Mouse (Mus musculus) embryonic fibroblast, embryonic 13.5 days (primary cell): Measurements from ENCODE around the gene Wnt3a.

ENCODE experiments used
- CTCF ChIP-seq: IDR thresholded peaks from 2 replicates; pipeline ENCODE4 v1.5.1; 2011; ENCODE audit warnings: mild to moderate bottlenecking, control low read depth, low read length, moderate library complexity, borderline replicate concordance; ENCODE audit not compliant: insufficient read depth
- POLR2A ChIP-seq: IDR thresholded peaks from 2 replicates; pipeline ENCODE4 v1.6.1; 2011; ENCODE audit warnings: low read depth, mild to moderate bottlenecking, control low read depth, low read length, moderate library complexity

- no peak for TF ChIP-seq POLR2A
- no peak for TF ChIP-seq CTCF
These were observed 65.4 kb downstream of the Wnt3a start for GRCm38 (mm10) chr11:59225167-59225566.
